Mouse (Mus musculus) cortical plate, adult 2 months (tissue): ENCODE results near the gene Tshz2.
"Not testable (repeated sequence)": the region's sequence is repeated elsewhere in the genome, so short reads cannot be mapped to it uniquely, and the experiment has no call there.

ENCODE experiments used
- CTCF ChIP-seq: fragments of 200-500 bp; IDR thresholded peaks from 2 replicates; pipeline ENCODE4 v1.5.1; 2011; ENCODE audit warnings: mild to moderate bottlenecking, control low read depth, low read length; ENCODE audit not compliant: insufficient read depth; ENCODE audit errors: extremely low read depth
- POLR2A ChIP-seq: fragments of 200-500 bp; IDR thresholded peaks from 2 replicates; pipeline ENCODE4 v1.6.1; 2011; ENCODE audit warnings: mild to moderate bottlenecking, low read length, control low read depth; ENCODE audit not compliant: insufficient read depth; ENCODE audit errors: extremely low read depth

- not testable (repeated sequence) for TF ChIP-seq POLR2A, CTCF
These were observed 224.2 kb downstream of the Tshz2 start for GRCm38 (mm10) chr2:169857041-169857440.
